Mouse (Mus musculus) liver, embryonic 14.5 days (tissue): Measurements from ENCODE around the gene Cog1.

Source experiments
- CTCF ChIP-seq: IDR thresholded peaks from 2 replicates; pipeline ENCODE4 v1.5.1; 2016; ENCODE audit warnings: antibody characterized with exemption, low read depth, control low read depth
- EP300 ChIP-seq: IDR thresholded peaks from 2 replicates; pipeline ENCODE4 v1.6.1; 2016; ENCODE audit warnings: antibody characterized with exemption, low read depth

DNA sequence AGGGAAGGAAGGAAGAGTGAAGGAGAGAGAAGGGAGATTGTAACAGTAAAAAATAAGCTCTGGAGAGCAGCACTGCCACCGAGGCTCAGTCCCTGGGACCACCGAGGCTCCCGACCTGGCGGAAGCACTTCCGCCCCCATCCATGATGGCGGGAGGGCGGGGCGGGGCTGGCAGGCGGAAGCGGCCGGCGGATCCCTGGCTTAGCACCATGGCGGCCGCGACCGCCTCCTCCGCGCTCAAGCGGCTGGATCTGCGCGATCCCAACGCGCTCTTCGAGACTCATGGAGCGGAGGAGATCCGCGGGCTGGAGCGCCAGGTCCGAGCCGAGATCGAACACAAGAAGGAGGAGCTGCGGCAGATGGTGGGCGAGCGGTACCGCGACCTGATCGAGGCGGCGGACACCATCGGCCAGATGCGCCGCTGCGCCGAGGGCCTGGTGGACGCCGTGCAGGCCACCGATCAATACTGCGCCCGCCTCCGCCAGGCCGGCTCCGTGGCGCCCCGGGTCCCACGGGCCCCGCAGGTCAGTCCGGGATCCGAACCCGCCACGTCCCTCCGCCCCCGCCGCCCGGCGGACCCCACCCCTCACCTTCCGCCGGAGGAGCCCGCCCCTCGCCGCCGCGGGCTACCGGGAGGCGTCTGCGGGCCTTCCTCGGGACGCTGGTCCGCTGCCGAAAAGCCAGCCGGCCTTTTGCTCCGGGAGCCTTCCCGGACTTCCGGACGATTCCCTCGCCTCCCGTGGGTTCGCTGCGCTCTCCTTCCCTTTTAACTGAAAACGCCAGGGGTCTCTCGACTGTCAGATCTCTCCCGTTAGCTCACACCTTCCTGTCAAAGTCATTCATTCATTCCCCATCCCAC lies 613 bp downstream of the Cog1 start, which contains the start of gene Slc39a11:
- TF ChIP-seq EP300 = no peak
- 0 out of 2 replicates have a peak, but pooled peaks have one; percentile 3 for TF ChIP-seq CTCF
